Mouse (Mus musculus) intestine, postnatal 0 days (tissue): ENCODE results near the gene Pdgfb. TPM values are rescaled to one million over a fixed set of nuclear protein-coding genes. Genes with fewer than 3 reads are reported as not detected.

Experiments used
- ATAC-seq: fragments of 200-750 bp; cut with Nextera tagmentation; 2 replicates; pipeline ENCODE4 v1.8.0; 2017; ENCODE audit warnings: mild to moderate bottlenecking, moderate TSS enrichment, moderate library complexity
- H3K27ac ChIP-seq: fragments of 300-500 bp; sonication (generic); 2 replicates; pipeline ENCODE4 v1.5.1; 2014; ENCODE audit warnings: mild to moderate bottlenecking, low read depth, low read length, moderate library complexity
- H3K27me3 ChIP-seq: fragments of 300-500 bp; sonication (generic); replicated peaks from 2 replicates; pipeline ENCODE4 v1.6.1; 2014; ENCODE audit warnings: low read length, mixed read lengths; ENCODE audit not compliant: control insufficient read depth, insufficient read depth
- H3K36me3 ChIP-seq: fragments of 300-500 bp; sonication (generic); 2 replicates; pipeline ENCODE4 v1.6.1; 2014; ENCODE audit warnings: mild to moderate bottlenecking, moderate library complexity; ENCODE audit not compliant: control insufficient read depth, insufficient read depth
- H3K4me1 ChIP-seq: fragments of 300-500 bp; sonication (generic); replicated peaks from 2 replicates; pipeline ENCODE4 v1.6.1; 2014; ENCODE audit warnings: antibody characterized with exemption, low read length, mixed read lengths; ENCODE audit not compliant: control insufficient read depth, insufficient read depth
- H3K4me2 ChIP-seq: fragments of 300-500 bp; sonication (generic); replicated peaks from 2 replicates; pipeline ENCODE4 v1.6.1; 2014; ENCODE audit warnings: low read depth, mild to moderate bottlenecking, moderate library complexity
- H3K4me3 ChIP-seq: fragments of 300-500 bp; sonication (generic); 2 replicates; pipeline ENCODE4 v1.5.1; 2014; ENCODE audit warnings: low read depth, low read length
- H3K9ac ChIP-seq: fragments of 300-500 bp; sonication (generic); 2 replicates; pipeline ENCODE4 v1.6.1; 2014; ENCODE audit warnings: mild to moderate bottlenecking, low read depth, low read length
- H3K9me3 ChIP-seq: fragments of 300-500 bp; sonication (generic); 2 replicates; pipeline ENCODE4 v1.6.1; 2016; ENCODE audit warnings: mixed run types; ENCODE audit not compliant: control insufficient read depth
- CTCF ChIP-seq: sonication (generic); IDR thresholded peaks from 2 replicates; pipeline ENCODE4 v1.5.1; 2016; ENCODE audit warnings: low read depth, mild to moderate bottlenecking, control low read depth, antibody characterized with exemption, moderate library complexity
- WGBS: fragments of 180-500 bp; shearing (Covaris S2); extraction: QIAGEN DNeasy Blood & Tissue Kit; methylation state at CpG from one replicate; pipeline ENCODE4 v1.1.7; 2014; 5-methylcytosine and 5-hydroxymethylcytosine counted together
- polyA plus RNA-seq: library from polyadenylated mRNA; unstranded; fragments of >200 nt; fragmentation: Nextera tagmentation; extraction: Ambion mirVana; gene quantifications from 2 replicates; pipeline ENCODE4 v1.2.1, GENCODE M21; 2015

Pdgfb gene
- polyA plus RNA-seq, 1 experiment from 2014 or later: 6.9 TPM

DNA sequence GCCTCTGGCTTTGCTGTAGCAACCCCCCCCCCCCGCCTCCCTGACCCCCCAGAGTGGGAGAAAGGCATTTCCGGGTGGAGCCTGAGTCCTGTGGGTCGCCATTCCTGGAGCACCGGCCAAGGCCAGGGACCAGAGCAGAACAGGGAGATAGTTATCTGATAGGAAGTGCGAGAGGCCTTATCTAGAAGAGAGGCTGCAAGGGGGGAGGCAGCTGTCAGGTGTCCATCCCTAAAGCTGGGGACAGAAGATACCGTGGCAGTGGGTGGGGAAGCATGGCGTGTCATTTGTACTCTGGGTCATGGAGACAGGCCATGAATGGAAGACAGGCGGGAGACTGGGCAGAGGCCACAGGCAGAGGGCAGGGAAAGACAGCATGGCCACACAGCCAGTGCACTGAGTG is 14.1 kb downstream of the Pdgfb start:
- WGBS: 53% methylated on average over 8 of the region's 8 CpGs
- Histone ChIP-seq H3K4me1 (0 out of 2 replicates have a peak, but pooled peaks cover 2% of the 10 kb centered on the region), H3K4me3 (no peak overlapping the region), H3K9me3 (no peaks in the 10 kb centered on the region), H3K4me2 (no peak overlapping the region), H3K36me3 (peaks cover 65% of the 10 kb centered on the region), H3K27ac (no peak overlapping the region), H3K27me3 (no peaks in the 10 kb centered on the region), H3K9ac (no peak overlapping the region)
- TF ChIP-seq CTCF: no peak
- ATAC-seq: no peak

DNA sequence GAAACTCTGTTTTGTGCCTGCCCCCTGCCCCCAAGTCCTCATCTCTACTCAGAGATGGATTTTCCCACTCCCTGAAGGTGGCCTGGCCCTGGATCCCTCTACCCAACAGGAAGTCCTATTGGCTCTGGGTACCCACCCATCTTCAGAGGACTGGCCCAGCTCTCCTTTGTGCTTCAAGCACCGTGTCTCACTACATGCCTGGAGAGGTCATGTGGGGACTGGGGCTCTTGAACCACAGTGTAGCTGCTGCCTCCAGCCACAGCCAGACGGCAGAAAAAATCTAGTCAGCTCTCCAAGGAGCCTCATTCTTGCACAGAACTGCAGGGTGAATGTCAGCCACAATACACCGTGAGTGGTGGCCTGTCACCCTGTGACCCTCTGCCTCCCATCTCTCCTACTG is 16.8 kb downstream of the Pdgfb start:
- Histone ChIP-seq H3K4me1 (no peaks in the 10 kb centered on the region), H3K36me3 (peaks cover 69% of the 10 kb centered on the region), H3K9me3 (no peaks in the 10 kb centered on the region), H3K27ac (no peak overlapping the region), H3K4me2 (no peak overlapping the region), H3K9ac (no peak overlapping the region), H3K27me3 (no peaks in the 10 kb centered on the region), H3K4me3 (no peak overlapping the region)
- TF ChIP-seq CTCF: no peak
- ATAC-seq: no peak
- WGBS: 67% methylated on average over 3 of the region's 3 CpGs

DNA sequence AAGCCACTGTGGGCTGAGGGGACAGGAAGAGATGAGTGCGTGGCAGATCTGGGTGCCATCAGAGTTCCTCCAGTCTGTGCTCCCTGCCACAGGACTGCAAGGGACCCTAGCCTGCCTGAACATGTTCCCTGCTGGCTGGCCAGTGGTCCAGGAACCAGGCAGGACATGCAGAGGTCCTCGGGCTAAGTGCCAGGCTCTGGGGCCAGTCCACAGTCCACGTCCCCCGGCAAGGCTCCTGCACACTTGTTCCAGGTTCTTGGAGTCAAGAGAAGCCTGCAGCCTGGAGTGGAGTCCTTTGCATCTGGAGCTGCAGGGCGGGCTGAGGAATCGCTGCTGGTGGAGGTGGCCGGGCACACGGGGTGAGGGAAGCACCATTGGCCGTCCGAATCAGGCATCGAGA is 18.0 kb downstream of the Pdgfb start:
- TF ChIP-seq CTCF: no peak
- no peaks in the 10 kb centered on the region for H3K9me3 ChIP-seq
- H3K36me3 ChIP-seq: peaks cover 61% of the 10 kb centered on the region
- ATAC-seq: no peak
- no peak overlapping the region for H3K4me3 ChIP-seq
- H3K27ac ChIP-seq: no peak overlapping the region
- H3K4me2 ChIP-seq: no peak overlapping the region
- WGBS: 94% methylated on average over 11 of the region's 11 CpGs
- no peak overlapping the region for H3K9ac ChIP-seq
- no peaks in the 10 kb centered on the region for H3K27me3 ChIP-seq
- no peaks in the 10 kb centered on the region for H3K4me1 ChIP-seq

GRCm38 (mm10) chr15:79995552-79995951 is 19.2 kb downstream of the Pdgfb start:
- no peak for ATAC-seq
- Histone ChIP-seq H3K36me3 (peaks cover 49% of the 10 kb centered on the region), H3K27me3 (no peaks in the 10 kb centered on the region), H3K4me1 (no peaks in the 10 kb centered on the region), H3K4me2 (no peak overlapping the region), H3K27ac (no peak overlapping the region), H3K9ac (no peak overlapping the region), H3K4me3 (no peak overlapping the region), H3K9me3 (no peaks in the 10 kb centered on the region)
- WGBS: 90% methylated on average over 7 of the region's 7 CpGs
- TF ChIP-seq CTCF: no peak

- Histone ChIP-seq H3K9me3 (no peaks in the 10 kb centered on the region), H3K4me1 (no peaks in the 10 kb centered on the region), H3K4me2 (no peak overlapping the region), H3K27ac (no peak overlapping the region), H3K4me3 (no peak overlapping the region), H3K9ac (no peak overlapping the region), H3K36me3 (peaks cover 40% of the 10 kb centered on the region), H3K27me3 (no peaks in the 10 kb centered on the region)
- TF ChIP-seq CTCF: no peak
- no peak for ATAC-seq
- 78% methylated on average over 4 of the region's 4 CpGs for WGBS
Measured at GRCm38 (mm10) chr15:79994566-79994965, 20.2 kb downstream of the Pdgfb start.

DNA sequence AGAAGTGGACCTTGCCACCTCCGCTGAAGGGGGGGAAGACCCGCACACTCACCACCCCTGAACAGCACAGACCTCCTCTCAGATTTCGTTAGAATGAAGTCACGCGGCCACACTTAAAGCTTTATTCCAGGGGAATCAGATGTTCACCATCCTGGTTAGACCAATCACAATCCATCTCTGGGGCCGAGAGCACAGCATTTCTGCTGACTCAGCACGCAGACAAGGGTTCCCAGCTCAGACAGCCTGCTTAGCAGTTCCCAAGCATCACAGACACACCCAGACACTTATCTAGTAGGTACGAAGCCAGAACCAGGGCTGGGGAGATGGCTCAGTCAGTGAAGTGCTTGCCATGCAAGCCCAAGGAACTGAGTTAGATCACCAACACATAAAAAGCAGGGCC is 28.6 kb downstream of the Pdgfb start:
- ATAC-seq: no peak
- no peaks in the 10 kb centered on the region for H3K27me3 ChIP-seq
- no peak overlapping the region for H3K27ac ChIP-seq
- WGBS: 74% methylated on average over 8 of the region's 8 CpGs
- H3K36me3 ChIP-seq: no peaks in the 10 kb centered on the region
- no peak overlapping the region for H3K9ac ChIP-seq
- no peak overlapping the region for H3K4me3 ChIP-seq
- H3K9me3 ChIP-seq: no peaks in the 10 kb centered on the region
- no peak overlapping the region for H3K4me2 ChIP-seq
- TF ChIP-seq CTCF: no peak
- no peaks in the 10 kb centered on the region for H3K4me1 ChIP-seq

- WGBS: 61% methylated on average over 9 of the region's 11 CpGs
- no peaks in the 10 kb centered on the region for H3K4me1 ChIP-seq
- no peaks in the 10 kb centered on the region for H3K9me3 ChIP-seq
- H3K27me3 ChIP-seq: no peaks in the 10 kb centered on the region
- no peak overlapping the region for H3K9ac ChIP-seq
- no peaks in the 10 kb centered on the region for H3K36me3 ChIP-seq
- ATAC-seq: no peak
- H3K27ac ChIP-seq: no peak overlapping the region
- H3K4me2 ChIP-seq: no peak overlapping the region
- no peak for TF ChIP-seq CTCF
- no peak overlapping the region for H3K4me3 ChIP-seq
Measured at GRCm38 (mm10) chr15:79985471-79985870, 29.3 kb downstream of the Pdgfb start.
